Mouse (Mus musculus) stomach, postnatal 0 days (tissue): ENCODE results near the gene Zfyve19.

Source experiments
- CTCF ChIP-seq: IDR thresholded peaks from 2 replicates; pipeline ENCODE4 v1.5.1; 2016; ENCODE audit warnings: antibody characterized with exemption, low read depth, mild to moderate bottlenecking, moderate library complexity
- EP300 ChIP-seq: optimal IDR thresholded peaks from 2 replicates; pipeline ENCODE3; 2016; ENCODE audit warnings: antibody characterized with exemption

- no peak for TF ChIP-seq CTCF
- TF ChIP-seq EP300 = no peak
Measured at GRCm38 (mm10) chr2:119262978-119263377, 54.6 kb downstream of the Zfyve19 start.
